Mouse (Mus musculus) brain, embryonic 18.5 days (tissue): Measurements from ENCODE around the gene Abcc10.

Source experiments
- DNase-seq: peaks from one replicate; pipeline ENCODE4 v3.0.0-alpha.2; 2012; ENCODE audit warnings: low read depth, low spot score

Abcc10 gene

GRCm38 (mm10) chr17:46327906-46328534, at the start of gene Abcc10:
Abcc10 (minus strand) TSS chr17:46328352.
- DNase-seq: peak; percentile 92

- DNase-seq: no peak
Observed at GRCm38 (mm10) chr17:46371783-46372182, 43.6 kb upstream of the Abcc10 start.

GRCm38 (mm10) chr17:46351026-46351700, 23.0 kb upstream of the Abcc10 start:
- DNase-seq: no peak

- no peak for DNase-seq
Observed at GRCm38 (mm10) chr17:46341208-46341607, 13.1 kb upstream of the Abcc10 start.

GRCm38 (mm10) chr17:46336475-46336874, 8.3 kb upstream of the Abcc10 start:
- no peak for DNase-seq

GRCm38 (mm10) chr17:46328723-46329122, 571 bp upstream of the Abcc10 start:
- DNase-seq: no peak

GRCm38 (mm10) chr17:46327413-46327905, 693 bp downstream of the Abcc10 start:
- no peak for DNase-seq

- no peak for DNase-seq
Observed at GRCm38 (mm10) chr17:46322046-46322823, 5.9 kb downstream of the Abcc10 start.

- no peak for DNase-seq
Observed at GRCm38 (mm10) chr17:46320492-46320891, 7.7 kb downstream of the Abcc10 start.

- no peak for DNase-seq
Observed at GRCm38 (mm10) chr17:46315813-46316212, 12.3 kb downstream of the Abcc10 start.

GRCm38 (mm10) chr17:46313135-46313715, 14.9 kb downstream of the Abcc10 start:
- no peak for DNase-seq

- DNase-seq: no peak
Observed at GRCm38 (mm10) chr17:46310515-46310914, 17.6 kb downstream of the Abcc10 start.

GRCm38 (mm10) chr17:46309835-46310234, 18.3 kb downstream of the Abcc10 start:
- DNase-seq: no peak

GRCm38 (mm10) chr17:46306956-46307355, 21.2 kb downstream of the Abcc10 start:
- DNase-seq: no peak

- no peak for DNase-seq
Observed at GRCm38 (mm10) chr17:46304184-46304583, 24.0 kb downstream of the Abcc10 start.

GRCm38 (mm10) chr17:46301892-46302291, 26.3 kb downstream of the Abcc10 start:
- no peak for DNase-seq

GRCm38 (mm10) chr17:46298220-46298913, 29.8 kb downstream of the Abcc10 start:
- DNase-seq: peak; percentile 55

GRCm38 (mm10) chr17:46297364-46298219, 30.6 kb downstream of the Abcc10 start, which contains the start of gene Dlk2:
Dlk2 (plus strand) TSS chr17:46297421.
- peak; percentile 36 for DNase-seq

- DNase-seq: no peak
Observed at GRCm38 (mm10) chr17:46297028-46297363, 31.2 kb downstream of the Abcc10 start.

GRCm38 (mm10) chr17:46296601-46297000, 31.6 kb downstream of the Abcc10 start:
- DNase-seq: no peak
